Mouse (Mus musculus): ENCODE results near the gene Tex50. TPM values are rescaled to one million over a fixed set of nuclear protein-coding genes. Genes with fewer than 3 reads are reported as not detected.

The Tex50 gene
- total RNA-seq, 1 experiment from 2014 or later: 2.5 TPM

DNA sequence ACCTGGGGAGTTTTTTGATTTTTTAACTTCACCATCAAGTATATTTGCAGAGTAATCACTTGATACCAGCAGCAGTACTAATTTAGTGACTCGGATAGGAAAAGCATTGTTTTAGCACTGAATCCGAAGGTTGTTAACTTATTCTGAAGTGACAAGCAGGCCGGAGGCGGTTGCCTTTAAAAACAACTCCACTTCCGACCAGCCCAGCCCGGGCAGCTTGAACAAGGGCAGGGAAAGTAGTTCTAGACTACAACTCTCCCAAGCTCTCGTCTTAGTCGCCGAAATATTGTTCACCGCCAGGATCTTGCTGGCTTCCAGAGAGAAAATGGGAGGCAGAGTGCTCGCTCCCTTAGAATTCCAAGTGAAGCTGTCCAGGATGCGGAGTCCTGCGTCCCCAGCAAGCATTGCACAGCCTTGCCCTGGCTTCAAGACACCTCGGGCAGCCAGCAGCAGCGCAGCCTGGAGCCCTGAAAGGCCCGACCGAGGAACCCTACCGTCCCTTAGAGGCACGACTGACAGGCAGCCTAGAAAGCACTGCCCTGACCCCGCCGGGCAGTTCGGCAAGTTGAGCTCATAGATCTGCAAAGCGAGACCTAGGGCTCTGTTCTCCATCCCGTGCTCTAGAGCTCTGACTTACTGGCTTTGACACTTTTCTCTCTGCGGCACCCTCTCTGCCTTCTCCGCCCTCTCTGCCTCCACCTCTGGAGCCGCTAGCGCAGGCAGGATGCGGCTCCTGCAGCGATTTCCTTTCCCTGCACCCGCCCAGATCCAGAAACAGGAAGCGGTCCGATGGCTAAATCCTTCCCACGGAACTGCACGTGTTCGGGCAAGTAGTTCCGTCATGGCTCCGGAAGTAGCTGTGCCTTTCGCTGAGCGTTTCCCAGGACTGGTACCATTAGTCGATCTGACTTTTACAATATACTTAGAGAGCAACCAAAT, 28.1 kb downstream of the Tex50 start, which contains the start of gene Klhl20:
Gene Klhl20, minus strand, starts transcription at position 786 of the 939 bp plus-strand sequence.
- peak; percentile 97 for ATAC-seq (replicated peaks; ENCODE audit: insufficient number of reproducible peaks, low FRiP score, low TSS enrichment, poor library complexity, severe bottlenecking)

GRCm38 (mm10) chr1:161126461-161126860, 32.7 kb downstream of the Tex50 start:
- 0 out of 2 replicates have a peak, but pooled peaks have one; percentile 17 for ATAC-seq (replicated peaks; ENCODE audit: insufficient number of reproducible peaks, low FRiP score, low TSS enrichment, poor library complexity, severe bottlenecking)

GRCm38 (mm10) chr1:161122661-161123418, 36.3 kb downstream of the Tex50 start:
- no peak for ATAC-seq (replicated peaks; ENCODE audit: insufficient number of reproducible peaks, low FRiP score, low TSS enrichment, poor library complexity, severe bottlenecking)

- ATAC-seq (replicated peaks; ENCODE audit: insufficient number of reproducible peaks, low FRiP score, low TSS enrichment, poor library complexity, severe bottlenecking): no peak
Measured at GRCm38 (mm10) chr1:161114591-161114990, 44.5 kb downstream of the Tex50 start.

DNA sequence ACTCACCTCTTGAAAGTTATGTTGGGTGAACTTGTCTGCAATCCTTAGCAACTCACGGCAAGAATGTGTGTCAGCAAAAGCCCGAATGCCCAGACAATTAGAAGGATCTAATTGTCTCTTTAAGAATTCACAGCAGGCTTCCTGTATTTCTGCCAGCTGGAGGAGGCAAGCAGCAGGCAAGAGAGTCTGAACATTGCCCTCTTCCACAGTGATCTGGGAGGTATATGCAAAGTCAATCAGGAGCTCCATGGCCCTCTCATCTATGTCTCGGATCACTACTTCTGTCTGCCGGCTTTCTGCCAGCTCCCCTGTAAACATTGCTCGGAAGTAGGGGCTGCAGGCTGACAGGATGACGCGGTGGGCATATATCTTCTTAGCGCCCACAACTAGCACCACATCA, 49.9 kb downstream of the Tex50 start:
- no peak for ATAC-seq (replicated peaks; ENCODE audit: insufficient number of reproducible peaks, low FRiP score, low TSS enrichment, poor library complexity, severe bottlenecking)

Other genes starting within 250 kb of the Tex50 start
- 0.64 to 7.9 TPM (median 0.68 TPM) in 3 replicates for gene Serpinc1, start 180.7 kb downstream of the Tex50 start, total RNA-seq (2017)
- 13.1 to 20.4 TPM (median 15.5 TPM) in 3 replicates for gene Zbtb37, start 124.5 kb downstream of the Tex50 start, total RNA-seq (2017)
- 5.7 to 12.4 TPM (median 8.2 TPM) in 3 replicates for gene Dars2, start 88.7 kb downstream of the Tex50 start, total RNA-seq (2017)
- 3.1 to 6.8 TPM (median 4.9 TPM) in 3 replicates for gene Cenpl, start 88.6 kb downstream of the Tex50 start, total RNA-seq (2017)
- gene Klhl20, start 27.8 kb downstream of the Tex50 start, total RNA-seq (2017): 17.1 to 39.8 TPM (median 20.9 TPM) in 3 replicates
- not detected in 3 replicates for gene Ankrd45, start 16.6 kb downstream of the Tex50 start, total RNA-seq (2017)
- gene Prdx6, start 91.9 kb upstream of the Tex50 start, total RNA-seq (2017): 147 to 194 TPM (median 189 TPM) in 3 replicates
- gene Tnfsf4, start 236.1 kb upstream of the Tex50 start, total RNA-seq (2017): 0.58 to 2.3 TPM (median 1.3 TPM) in 3 replicates

Data from monocyte, adult 5-6 weeks (primary cell).